Mouse (Mus musculus): Measurements from ENCODE around the gene Cldn11. TPM values are rescaled to one million over a fixed set of nuclear protein-coding genes. Genes with fewer than 3 reads are reported as not detected.
"Not testable (repeated sequence)": the region's sequence is repeated elsewhere in the genome, so short reads cannot be mapped to it uniquely, and the experiment has no call there.

Gene Cldn11
- total RNA-seq (2021), result 100 to 1,000 TPM; 148 to 171 TPM

- intact Hi-C loops (cut with DNase I), result loop anchor here (5.0 kb wide), 5 partner anchors 88 to 438 kb away; no protein-coding TSS in a partner anchor
- no peak for DNase-seq (ENCODE audit: low spot score in 2 of 2)
Measured at GRCm38 (mm10) chr3:31149706-31150105, at the start of gene Cldn11. Cldn11 (plus strand) TSS chr3:31149920.

DNA sequence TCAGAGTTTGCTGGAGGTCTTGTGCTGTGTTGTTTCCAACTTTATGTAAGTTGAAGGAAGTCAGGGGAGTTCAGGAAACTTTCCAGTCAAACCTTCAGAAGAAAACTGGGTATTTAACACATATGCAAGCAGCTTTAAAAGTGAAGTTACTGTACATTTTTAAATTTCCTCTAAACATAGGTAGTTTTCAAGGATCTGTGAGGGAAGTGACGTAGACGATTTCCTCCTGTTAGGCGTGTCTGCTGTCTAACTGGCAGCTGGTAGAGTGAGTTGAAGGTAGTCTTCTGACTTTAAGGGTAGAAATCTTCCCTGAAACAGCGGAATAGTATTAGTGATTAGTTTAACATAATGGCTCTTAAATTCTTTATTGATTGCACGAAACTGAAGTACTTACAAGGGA is 49.7 kb upstream of the Cldn11 start:
- DNase-seq (ENCODE audit: low spot score in 2 of 2), result no peak
- intact Hi-C loops (cut with DNase I), result no loop called here

- intact Hi-C loops (cut with DNase I), result no loop called here
- DNase-seq (ENCODE audit: low spot score in 2 of 2), result no peak
Measured at GRCm38 (mm10) chr3:31100802-31101201, 48.9 kb upstream of the Cldn11 start.

DNA sequence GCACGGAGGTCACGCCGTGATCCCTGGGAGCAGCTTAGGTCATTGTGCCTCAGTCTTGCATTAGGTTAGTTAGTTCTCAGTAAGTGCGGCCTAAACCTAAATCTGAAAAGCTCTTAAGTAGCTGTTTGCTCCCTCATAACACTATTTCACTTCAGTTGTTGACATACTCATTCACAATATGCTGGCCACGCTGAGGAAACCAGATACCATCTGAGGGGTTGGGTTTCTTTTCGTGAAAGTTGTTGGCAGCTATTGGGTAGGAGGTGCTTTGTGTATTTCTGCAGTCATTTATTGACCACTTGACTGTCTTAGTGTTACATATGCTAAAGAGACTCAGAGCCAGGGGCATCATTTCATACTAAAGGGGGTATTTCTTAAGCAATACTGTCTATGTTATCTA is 44.8 kb upstream of the Cldn11 start:
- DNase-seq (ENCODE audit: low spot score in 2 of 2), result no peak
- intact Hi-C loops (cut with DNase I), result no loop called here

DNA sequence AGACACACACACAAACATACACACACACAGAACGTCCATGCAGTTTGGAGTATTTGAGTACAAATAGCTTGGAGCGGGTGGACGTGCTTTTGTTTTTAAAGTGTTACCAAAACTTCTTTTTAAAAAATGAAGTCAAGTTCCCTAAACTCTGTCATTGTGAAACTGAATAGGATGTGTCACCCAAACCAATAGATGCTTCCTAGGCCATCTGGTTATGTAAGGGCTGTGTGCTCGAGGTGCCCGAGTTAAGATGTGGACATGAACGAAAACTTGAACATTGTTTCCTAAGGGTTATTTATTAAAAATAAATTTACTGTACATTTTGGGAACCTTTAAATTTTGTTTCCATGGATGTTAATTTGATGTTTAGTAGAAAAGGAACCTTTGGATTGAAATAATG is 43.1 kb upstream of the Cldn11 start:
- intact Hi-C loops (cut with DNase I), result no loop called here
- no peak for DNase-seq (ENCODE audit: low spot score in 2 of 2)

DNA sequence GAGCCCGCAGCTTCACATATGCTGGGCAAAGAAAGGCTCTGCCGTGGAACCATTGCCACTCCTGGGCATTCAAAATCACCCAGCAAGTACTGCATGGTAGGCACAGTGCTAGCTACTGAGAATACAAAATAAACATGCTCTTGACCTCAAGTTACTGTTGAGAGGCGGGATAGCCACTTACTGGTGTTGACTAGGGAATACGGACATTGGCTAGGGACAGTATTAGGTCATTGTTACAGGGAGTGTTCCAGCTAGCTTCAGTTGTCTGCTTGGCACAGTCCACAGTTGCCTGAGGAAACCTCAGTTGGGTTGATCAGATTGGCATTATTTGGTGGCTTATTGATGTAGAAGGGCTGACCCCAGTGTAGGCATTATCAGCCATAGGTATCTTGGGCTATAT is 42.0 kb upstream of the Cldn11 start:
- intact Hi-C loops (cut with DNase I), result loop anchor here (2.0 kb wide), 1 partner anchor 51 kb away; no protein-coding TSS in a partner anchor
- DNase-seq (ENCODE audit: low spot score in 2 of 2), result no peak

DNA sequence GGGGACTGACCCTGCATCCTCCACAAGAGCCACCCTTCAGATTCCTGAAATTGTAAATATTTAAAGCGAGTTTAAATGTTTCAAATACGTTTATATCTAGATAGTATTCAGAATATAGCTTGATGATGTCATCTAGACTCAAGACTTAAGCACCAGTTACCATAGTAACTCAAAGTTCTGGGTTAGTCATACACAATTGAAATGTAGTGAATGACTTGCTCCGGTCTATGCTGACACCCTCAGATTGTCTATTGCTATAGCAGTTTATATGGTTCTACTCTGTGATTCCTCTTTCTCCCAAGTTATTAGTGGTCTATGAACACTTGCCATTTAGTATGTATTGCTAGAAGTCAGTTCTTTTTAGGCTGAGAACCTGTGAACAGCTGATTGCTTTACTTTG is 40.6 kb upstream of the Cldn11 start:
- intact Hi-C loops (cut with DNase I), result loop anchor here (2.0 kb wide), 1 partner anchor 52 kb away; no protein-coding TSS in a partner anchor
- peak in 1 of 2 experiments; percentile 55 for DNase-seq (ENCODE audit: low spot score in 2 of 2)

DNA sequence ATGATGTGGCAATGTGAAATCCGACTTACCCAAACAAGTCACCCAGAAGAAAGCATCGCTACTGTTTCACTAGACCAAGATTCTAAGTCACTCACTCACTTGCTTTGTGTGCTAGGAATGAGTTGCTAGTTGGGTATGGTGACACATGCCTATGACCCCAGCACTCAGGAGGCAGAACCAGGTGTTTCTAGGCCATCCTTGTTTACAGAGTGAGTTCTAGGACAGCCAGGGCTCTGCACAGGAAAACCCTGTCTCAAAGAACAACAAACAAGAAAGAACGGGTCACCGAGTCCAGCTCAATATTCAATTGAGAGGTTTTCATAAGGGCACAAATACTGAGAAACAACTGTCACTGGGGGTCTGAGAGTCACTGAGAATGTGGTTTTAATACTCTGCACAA is 26.6 kb upstream of the Cldn11 start:
- no peak for DNase-seq (ENCODE audit: low spot score in 2 of 2)
- intact Hi-C loops (cut with DNase I), result no loop called here

DNA sequence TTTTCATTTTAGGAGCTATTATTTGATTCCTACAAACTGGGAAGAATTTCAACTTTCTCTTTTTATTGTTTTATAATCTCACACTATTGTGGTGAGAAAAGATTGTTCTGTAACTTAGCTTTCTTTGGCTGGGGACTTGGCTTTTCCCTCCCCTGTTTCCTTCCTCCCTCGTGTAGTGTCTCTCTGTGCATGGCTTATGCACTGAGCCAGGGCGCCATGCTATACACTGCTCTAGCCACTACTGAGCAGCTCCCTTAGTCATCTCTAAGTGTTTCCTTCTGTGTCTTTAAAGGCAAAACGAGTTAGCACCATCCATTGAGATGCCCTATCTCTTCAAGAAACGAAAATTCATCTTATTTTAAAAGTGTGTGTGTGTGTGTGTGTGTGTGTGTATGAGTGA is 23.4 kb upstream of the Cldn11 start:
- DNase-seq (ENCODE audit: low spot score in 2 of 2), result no peak
- intact Hi-C loops (cut with DNase I), result no loop called here

- no peak for DNase-seq (ENCODE audit: low spot score in 2 of 2)
- intact Hi-C loops (cut with DNase I), result no loop called here
Measured at GRCm38 (mm10) chr3:31126848-31127247, 22.9 kb upstream of the Cldn11 start.

DNA sequence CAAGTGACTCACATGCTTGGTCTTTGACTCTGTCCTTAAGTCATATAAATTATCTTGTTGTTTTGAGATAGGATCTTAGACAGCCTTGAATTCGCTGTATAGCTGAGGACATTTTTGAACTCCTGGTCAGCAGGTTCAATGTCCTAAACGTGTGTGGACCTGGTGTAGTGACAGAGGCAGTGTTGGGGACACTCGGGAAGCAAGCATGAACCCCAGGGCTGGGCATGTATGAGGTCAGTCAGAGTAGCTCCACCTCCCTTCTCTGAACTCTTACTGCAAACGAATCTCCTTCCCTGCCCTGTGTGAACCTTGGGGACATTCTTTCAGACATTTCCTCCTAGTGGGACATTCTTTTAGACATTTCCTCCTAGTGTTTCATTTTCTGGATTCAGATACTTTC is 20.0 kb upstream of the Cldn11 start:
- intact Hi-C loops (cut with DNase I), result loop anchor here (10.0 kb wide), 2 partner anchors 165 to 335 kb away; partner anchors contain the start of genes Phc3 and Sec62

GRCm38 (mm10) chr3:31133664-31134063 is 16.1 kb upstream of the Cldn11 start:
- DNase-seq (ENCODE audit: low spot score in 2 of 2), result no peak
- intact Hi-C loops (cut with DNase I), result loop anchor here (10.0 kb wide), 2 partner anchors 169 to 339 kb away; partner anchors contain the start of genes Phc3 and Sec62

More for the DNA sequence above, 20.0 kb upstream of the Cldn11 start:
- no peak for DNase-seq (ENCODE audit: low spot score in 2 of 2)

DNA sequence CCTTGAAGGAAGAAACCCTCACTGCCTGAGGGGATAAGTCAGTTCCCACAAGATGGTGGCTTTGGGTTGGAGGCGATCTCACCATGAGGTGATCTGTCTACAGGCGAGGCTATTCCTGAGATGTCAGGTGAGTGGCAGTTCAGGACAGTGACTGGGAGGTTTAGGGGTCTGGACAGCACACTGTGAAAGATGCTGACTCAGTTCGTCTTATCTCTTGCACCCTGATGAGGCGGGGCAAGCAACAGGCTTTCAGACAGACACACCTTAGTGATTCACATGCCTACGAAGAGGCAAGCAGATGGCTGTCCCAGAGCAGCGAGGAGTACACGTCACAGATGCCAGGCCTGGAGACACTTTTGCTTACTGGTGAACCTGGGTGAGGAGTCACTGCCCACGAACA is 15.5 kb upstream of the Cldn11 start:
- no peak for DNase-seq (ENCODE audit: low spot score in 2 of 2)

DNA sequence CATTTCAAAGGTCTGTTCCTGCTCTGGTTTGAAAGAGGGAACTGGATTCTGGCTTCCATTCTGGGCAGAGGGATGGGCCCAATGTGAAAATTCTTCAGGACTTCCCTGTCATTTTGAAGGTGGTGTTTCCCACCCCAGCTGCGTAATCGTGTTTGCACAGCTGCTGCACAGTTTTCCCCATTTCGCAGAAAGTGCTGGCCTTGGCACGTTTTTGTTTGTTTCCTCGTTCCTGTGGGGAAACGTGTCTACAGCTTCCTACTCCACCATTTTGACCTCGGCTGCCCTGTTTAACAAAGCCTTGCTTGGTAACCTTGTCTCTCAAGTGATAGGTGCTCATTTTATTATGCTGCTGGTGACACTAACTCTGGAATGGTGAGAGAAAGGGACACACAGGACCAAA is 15.0 kb upstream of the Cldn11 start:
- DNase-seq (ENCODE audit: low spot score in 2 of 2), result no peak
- intact Hi-C loops (cut with DNase I), result loop anchor here (5.0 to 10.0 kb wide), 3 partner anchors 37 to 340 kb away; partner anchors contain the start of genes Phc3, Sec62 and Skil

More for the DNA sequence above, 15.5 kb upstream of the Cldn11 start:
- intact Hi-C loops (cut with DNase I), result loop anchor here (10.0 kb wide), 2 partner anchors 169 to 339 kb away; partner anchors contain the start of genes Phc3 and Sec62

DNA sequence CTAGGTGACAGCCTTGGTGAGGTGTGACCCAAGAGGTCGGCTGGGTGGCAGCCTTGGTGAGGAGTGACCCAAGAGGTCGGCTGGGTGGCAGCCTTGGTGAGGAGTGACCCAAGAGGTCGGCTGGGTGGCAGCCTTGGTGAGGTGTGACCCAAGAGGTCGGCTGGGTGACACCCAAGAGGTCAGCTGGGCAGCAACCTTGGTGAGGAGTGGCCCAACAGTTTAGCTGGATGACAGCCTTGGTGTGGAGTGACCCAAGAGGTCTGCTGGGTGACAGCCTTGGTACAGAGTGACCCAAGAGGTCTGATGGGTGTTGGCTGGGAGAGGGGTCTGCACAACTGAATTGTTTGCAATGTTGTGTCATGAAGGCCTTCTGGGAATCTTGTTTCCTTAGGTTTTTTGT is 13.1 kb upstream of the Cldn11 start:
- DNase-seq (ENCODE audit: low spot score in 2 of 2), result not testable (repeated sequence)
- intact Hi-C loops (cut with DNase I), result loop anchor here (5.0 to 10.0 kb wide), 3 partner anchors 39 to 342 kb away; partner anchors contain the start of genes Phc3, Sec62 and Skil

DNA sequence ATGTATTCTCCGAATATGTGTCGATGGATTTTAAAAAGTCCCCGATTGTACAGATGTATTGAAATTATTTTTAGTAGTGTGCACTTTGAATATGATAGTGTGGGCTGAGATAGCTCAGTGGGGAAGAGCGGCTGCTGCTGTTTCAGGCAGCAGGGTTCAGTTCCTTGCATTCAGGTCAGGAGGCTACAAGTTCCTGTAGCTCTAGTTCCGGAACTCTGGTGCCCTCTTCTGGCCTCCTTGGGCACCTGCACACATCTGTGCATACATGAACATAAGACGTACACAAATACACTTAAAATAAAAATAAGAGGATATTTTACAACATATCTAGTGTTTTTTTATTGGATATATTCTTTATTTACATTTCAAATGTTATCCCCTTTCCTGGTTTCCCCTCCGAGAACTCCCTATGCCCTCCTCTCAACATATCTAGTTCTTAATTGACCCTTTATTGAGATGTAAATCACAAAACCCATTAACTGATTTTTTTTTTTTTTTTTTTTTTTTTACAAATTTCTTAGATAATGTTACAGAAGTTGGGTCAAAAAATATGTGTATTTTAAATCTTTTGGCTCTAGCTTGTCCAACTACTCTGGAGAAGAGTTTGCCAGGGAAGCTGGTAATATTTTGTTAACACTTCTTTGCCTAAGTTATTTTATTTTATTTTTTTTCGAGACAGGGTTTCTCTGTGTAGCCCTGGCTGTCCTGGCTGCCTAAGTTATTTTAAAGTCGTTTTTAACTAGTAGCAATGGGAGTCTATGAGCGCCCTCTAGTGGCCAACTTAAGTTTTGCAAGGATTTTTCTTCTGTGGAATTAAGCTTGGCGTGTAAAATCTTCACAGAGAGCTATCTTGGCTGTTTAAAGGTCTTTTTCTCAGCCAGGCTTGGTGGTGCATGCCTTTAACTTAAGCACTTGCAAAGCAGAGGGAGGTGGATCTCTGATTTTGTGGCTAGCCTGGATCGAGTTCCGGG is 11.0 kb upstream of the Cldn11 start:
- intact Hi-C loops (cut with DNase I), result loop anchor here (1.0 to 10.0 kb wide), 4 partner anchors 41 to 344 kb away; partner anchors contain the start of genes Phc3, Sec62 and Skil
- DNase-seq (ENCODE audit: low spot score in 2 of 2), result peak; percentile 81 to 84

DNA sequence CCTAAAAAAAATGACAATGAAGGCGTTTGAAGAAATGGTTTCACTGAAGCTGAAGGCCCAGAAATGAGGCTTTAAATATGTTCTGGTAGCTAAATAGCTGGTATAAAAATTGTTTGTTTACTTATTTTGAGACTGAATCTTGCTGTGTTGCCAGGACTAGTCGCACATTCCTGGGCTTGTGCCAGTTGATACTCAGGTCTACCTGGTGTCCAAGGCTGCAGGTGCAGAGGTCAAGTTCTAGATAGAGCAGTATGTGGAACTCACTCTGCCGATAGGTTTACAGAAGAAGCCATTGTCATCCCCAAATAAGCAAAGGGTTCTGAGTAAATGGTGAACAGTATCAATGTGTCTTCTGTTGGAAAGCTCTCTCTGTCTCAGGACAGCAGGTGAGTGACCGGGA is 8.1 kb upstream of the Cldn11 start:
- no peak for DNase-seq (ENCODE audit: low spot score in 2 of 2)
- intact Hi-C loops (cut with DNase I), result no loop called here

DNA sequence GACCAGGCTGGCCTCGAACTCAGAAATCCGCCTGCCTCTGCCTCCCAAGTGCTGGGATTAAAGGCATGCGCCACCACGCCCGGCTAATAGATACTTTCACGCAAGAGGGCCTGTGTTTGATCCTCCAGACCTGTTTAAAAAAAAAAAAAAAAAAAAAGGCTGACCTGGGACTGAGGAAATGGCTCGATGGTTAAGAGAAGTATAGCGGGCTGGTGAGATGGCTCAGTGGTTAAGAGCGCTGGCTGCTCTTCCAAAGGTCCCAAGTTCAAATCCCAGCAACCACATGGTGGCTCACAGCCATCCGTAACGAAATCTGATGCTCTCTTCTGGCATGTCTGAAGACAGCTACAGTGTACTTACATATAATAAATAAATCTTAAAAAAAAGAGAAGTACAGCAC is 4.5 kb upstream of the Cldn11 start:
- DNase-seq (ENCODE audit: low spot score in 2 of 2), result not testable (repeated sequence)

DNA sequence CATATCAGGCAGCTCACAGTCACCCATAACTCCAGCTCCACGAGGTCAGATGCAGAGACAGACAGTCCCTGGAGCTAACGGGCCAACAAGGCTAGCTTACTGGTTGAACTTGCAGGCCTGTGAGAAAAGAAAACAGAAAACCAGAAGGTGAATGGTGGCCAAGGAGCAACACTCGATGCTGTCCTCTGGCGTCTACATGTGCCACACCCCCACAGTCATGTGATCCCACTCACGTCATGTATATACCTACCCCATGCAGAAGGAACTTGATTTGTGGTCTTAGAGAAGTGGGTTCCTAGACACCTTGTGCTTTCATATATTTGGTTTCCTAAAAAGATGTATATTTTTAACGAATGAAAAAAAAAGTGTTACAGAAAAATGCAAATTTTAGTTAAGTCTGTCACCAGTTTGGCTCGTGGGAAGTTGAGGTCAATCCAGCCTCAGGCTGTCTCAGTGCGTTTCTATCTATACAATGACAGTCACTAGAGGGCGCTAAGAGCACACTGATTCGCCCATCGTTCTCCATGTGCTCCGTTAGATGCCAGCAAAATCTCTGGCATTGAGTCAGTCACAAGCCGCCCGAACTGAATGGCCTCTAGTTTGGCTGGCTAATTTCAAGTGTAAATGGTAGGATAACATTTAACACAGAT is 4.0 kb upstream of the Cldn11 start:
- intact Hi-C loops (cut with DNase I), result loop anchor here (1.0 to 5.0 kb wide), 6 partner anchors 92 to 458 kb away; no protein-coding TSS in a partner anchor

More for the DNA sequence above, 4.5 kb upstream of the Cldn11 start:
- intact Hi-C loops (cut with DNase I), result loop anchor here (5.0 kb wide), 5 partner anchors 92 to 442 kb away; no protein-coding TSS in a partner anchor

DNA sequence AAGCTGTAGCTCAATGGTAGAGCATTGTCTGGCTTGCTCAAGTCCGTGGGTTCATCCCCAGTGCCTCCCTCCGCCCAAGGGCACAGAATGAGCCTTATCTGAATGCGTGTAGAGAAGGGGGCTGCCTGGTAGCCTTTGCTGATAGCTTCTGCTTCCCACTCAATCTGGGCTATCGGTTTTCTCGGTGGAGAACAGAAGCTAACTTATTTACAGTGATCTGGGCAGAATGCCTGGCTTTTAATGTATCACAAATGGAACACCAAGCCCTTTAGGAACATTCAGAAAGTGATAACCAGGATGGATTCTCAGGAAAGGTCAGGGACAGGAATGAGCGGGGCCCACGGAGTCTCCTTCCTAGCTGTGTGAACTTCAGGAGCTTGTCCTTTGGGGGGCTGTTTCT is 1.1 kb upstream of the Cldn11 start:
- no peak for DNase-seq (ENCODE audit: low spot score in 2 of 2)
- intact Hi-C loops (cut with DNase I), result loop anchor here (5.0 kb wide), 5 partner anchors 89 to 439 kb away; no protein-coding TSS in a partner anchor

More for the DNA sequence above, 4.0 kb upstream of the Cldn11 start:
- DNase-seq (ENCODE audit: low spot score in 2 of 2), result peak; percentile 83 to 88
